Mouse (Mus musculus) ovary, postnatal 36 days (tissue): ENCODE measurements around the gene Btbd9.

Source experiments
- DNase-seq: peaks from one replicate; pipeline ENCODE4 v3.0.0; 2022; ENCODE audit warnings: low spot score, mixed read lengths

Btbd9 gene

DNA sequence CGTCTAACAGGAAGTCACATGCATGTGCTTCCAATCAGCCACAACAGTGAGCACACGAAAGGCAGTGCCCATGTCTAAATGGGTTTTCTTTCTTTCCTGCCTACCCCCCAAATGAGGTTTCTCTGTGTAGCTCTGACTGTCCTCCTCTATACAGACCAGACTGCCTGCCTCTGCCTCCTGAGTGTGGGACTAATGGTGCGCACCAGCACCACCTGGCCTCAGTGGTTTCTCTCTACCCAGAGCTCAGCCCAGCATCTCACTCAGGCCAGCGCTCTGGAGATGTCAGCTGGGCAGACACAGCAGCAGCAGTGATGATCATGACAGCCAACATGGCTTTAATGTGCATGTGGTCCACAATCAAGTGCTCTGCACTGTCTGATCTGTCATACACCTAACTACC, 299.8 kb downstream of the Btbd9 start:
- no peak for DNase-seq

GRCm38 (mm10) chr17:30272769-30273168, 303.5 kb downstream of the Btbd9 start:
- no peak for DNase-seq

GRCm38 (mm10) chr17:30269136-30270063, 306.9 kb downstream of the Btbd9 start:
- DNase-seq: no peak

- no peak for DNase-seq
These were observed 307.8 kb downstream of the Btbd9 start for GRCm38 (mm10) chr17:30268456-30268855.

DNA sequence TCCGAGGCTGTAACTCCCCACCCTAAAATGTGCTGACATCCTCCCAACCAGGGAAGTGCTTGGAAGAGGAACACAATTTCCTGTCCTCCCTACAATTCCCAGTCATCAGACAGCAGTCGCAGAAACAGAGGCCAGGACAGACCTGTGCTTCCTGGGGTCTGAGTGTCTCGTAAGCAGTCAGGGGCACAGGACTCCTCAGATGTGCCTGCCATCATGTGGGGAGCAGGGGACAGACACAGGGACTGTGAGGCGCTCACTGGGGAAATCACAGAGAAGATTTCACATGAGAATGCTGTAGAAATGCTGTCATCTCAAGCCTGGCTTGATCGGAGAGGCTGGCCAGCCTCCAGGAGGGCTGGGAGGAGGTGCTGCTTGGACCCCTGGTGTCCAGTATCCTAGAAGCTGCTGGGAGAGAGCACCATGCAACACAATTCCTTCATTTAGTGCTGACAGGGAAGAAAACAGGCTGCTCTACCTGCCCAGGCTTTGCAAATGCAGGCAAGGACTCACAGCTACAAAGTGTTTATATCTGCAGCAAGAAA, 308.8 kb downstream of the Btbd9 start:
- no peak for DNase-seq

DNA sequence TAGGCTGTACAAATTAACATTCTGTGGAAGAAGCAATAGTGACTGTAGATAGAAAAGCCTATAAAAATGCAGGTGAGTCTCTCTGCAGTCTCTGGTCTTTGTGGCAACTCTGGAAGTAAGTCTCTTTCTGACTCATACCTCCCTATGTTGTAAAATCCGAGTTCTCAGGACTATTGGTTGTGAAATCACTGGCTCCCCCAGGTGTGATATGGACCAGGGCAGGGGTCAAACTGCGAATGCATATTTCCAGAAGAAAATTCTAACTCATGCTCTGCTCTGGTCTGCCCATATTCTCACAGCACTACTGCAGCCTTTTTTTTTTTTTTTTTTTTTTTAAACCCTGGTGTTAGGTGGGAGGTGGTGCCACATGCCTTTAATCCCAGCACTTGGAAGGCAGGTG, 312.8 kb downstream of the Btbd9 start:
- no peak for DNase-seq

DNA sequence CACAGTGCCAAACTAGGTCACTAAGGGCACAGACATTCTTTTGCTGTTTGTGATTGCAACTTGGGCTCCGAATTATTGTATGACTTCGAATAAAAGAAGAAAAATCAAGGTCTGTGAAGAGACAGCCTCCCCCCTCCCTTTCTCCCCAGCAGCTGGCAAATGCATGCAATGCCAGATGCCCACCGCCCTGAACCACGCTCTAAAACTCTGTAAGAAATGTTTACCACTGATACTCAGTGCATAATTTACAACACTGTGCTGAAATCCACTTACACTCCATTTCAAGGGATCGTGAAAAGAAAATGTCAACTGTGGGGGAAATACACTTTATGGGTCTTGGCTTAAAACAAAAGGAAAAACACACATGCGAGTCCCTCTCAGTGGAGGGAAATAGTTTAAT, 313.3 kb downstream of the Btbd9 start:
- no peak for DNase-seq

DNA sequence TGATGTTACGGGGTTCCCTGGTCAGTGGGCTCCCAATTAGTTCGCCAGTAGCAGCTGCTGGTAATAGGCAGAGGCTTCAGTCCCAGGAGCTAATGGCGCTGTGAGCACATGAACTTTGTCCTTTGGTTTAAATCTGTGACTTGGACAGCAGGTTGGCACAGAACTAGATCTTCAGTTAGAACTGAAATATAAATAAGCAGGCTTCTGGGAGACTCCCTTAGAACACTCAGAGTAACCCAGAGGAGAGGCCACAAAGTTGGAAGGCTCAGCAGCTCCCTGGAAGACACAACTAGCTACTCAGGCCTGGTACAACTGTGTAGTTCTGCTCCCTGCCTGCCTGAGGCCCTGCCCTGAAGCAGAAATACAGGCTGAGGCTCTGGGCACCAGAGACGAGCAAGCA, 313.8 kb downstream of the Btbd9 start:
- DNase-seq: no peak

DNA sequence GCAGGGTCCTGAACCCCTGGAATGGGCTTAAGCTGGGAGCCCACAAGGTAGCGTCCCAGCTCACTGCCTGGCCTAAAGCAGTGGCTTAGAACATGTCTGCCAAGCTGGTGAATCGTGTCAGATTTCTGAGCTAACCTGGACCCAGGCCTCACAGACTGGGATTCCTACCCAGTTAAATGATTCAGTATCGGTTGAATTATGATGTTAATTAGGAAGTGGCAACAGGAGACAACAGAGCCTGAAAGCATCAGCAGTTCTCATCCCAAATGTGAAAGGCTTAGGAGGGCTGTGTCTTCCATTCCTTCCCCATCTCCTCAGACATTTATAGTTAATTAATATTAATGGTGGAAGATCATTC, 314.3 kb downstream of the Btbd9 start:
- DNase-seq: no peak

- no peak for DNase-seq
These were observed 314.8 kb downstream of the Btbd9 start for GRCm38 (mm10) chr17:30261307-30261982.

GRCm38 (mm10) chr17:30260641-30261306, 315.5 kb downstream of the Btbd9 start:
- no peak for DNase-seq

DNA sequence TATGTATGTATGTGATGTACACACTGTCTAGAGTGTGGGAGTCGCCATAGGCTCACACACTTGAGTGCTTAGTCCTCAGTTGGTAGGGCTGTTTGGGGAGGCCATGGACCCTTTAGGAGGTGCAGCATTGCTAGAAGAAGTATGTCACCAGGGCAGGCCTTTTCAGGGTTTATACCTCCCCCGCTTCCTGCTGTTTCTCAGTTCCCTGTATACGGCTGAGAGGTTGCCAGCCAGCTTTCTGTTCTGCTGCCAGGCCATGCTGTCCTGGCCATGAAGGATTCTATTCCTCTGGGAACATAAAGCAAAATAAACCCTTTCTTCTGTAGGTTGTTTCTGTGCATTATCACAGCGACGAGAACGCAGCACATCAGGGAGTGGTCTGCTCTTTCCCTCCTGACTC, 316.4 kb downstream of the Btbd9 start:
- no peak for DNase-seq

- DNase-seq: no peak
These were observed 317.8 kb downstream of the Btbd9 start for GRCm38 (mm10) chr17:30258480-30258879.

- no peak for DNase-seq
These were observed 320.2 kb downstream of the Btbd9 start for GRCm38 (mm10) chr17:30255928-30256560.

- DNase-seq: no peak
These were observed 322.4 kb downstream of the Btbd9 start for GRCm38 (mm10) chr17:30253924-30254323.

DNA sequence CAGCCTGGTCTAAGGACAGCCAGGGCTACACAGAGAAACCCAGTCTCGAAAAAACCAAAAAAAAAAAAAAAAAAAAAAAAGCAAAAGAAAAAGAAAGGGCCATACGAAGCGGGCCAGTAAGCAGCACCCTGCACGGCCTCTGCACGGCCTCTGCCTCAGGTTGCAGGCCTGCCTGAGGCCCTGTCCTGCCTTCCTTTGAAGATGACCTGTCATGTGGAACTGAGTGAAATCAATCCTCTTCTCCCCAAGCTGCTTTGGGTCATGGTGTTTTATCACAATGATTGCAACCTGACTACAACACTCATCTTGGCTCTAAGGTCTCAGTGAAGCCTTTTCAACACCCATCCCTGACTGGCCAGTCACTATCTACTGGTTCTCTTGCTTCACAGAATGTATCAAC, 323.3 kb downstream of the Btbd9 start:
- no peak for DNase-seq

DNA sequence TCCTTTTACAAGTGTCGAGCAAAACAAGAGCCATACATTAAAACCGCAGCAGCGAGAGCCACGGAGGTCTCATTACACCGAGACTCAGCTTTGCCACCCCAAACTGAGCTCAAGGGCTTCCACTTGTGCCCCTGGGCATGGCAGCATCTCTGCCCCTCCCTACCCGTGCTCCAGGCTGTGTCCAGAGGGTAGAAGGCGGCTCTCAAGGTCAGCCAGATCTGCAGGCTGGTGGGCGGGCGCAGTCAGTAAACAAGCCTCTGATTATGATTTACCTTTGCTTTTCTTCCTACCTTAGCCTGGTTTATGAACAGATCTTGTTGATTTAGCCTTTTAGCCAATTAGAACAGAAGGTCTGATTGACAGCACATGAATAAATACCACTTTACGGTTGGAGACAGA, 331.0 kb downstream of the Btbd9 start:
- peak; percentile 45 for DNase-seq

DNA sequence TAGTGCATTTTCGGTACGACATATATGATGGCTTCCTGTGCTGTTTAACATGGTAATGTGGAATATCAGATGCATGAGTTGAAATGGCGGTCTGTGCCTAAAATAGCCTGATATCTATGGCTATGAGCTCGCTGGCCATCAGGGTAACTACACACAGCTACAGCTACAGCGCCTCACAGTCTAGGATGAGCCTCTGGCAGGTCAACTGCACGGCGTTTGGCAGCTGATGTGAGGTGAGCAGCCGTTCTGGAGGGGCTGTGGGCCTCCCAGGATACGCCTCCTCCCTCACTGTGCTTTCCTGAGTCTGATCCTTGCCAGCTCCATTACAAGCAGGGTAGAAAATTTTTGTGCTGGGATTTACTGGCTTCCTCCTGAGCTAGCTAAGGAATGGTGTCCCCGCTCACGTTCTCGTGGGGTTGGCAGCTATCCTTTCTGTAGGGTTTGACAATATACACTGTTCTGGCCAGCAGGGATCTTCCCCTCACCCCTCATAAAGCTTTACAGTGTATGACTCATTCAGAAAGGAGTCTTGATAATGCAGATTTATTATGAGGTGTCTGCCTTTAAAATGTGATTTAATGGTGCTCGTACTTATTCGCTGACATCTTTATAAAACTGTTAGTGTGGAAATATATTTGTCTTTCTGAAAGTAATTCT, 331.5 kb downstream of the Btbd9 start:
- DNase-seq: no peak

DNA sequence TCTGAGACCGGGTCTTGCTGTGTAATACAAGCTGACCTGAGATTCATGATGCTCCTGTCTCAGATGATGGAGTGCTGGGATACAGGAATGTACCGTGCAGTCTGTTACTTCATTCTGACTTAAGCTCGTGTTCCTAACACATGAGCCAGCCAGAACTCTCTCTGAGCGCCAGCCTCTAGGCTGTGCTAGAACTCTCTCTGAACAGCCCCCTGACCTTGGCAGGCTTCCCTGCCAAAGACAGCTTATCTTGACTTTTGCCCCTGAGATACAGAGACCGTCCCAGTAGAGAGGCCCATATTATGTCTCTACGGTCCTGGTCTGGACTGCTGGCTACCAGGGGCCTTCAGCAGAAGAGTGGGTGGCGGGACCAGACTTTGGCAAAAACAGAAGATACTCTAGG, 332.7 kb downstream of the Btbd9 start:
- DNase-seq: peak; percentile 62

- DNase-seq: no peak
These were observed 333.6 kb downstream of the Btbd9 start for GRCm38 (mm10) chr17:30242647-30243046.

- DNase-seq: no peak
These were observed 334.5 kb downstream of the Btbd9 start for GRCm38 (mm10) chr17:30241720-30242322.
